Mouse (Mus musculus) splenic B cell, adult 2 months (primary cell): Measurements from ENCODE around the gene Fbxw4.

Experiments
- DNase-seq: peaks from one replicate; pipeline ENCODE4 v3.0.0-alpha.2; 2011; ENCODE audit warnings: low read depth, low spot score
- H3K27me3 ChIP-seq: 2 replicates; pipeline ENCODE4 v1.6.1; 2012; ENCODE audit warnings: mild to moderate bottlenecking, low read length, moderate library complexity, mixed read lengths; ENCODE audit not compliant: control insufficient read depth, poor library complexity, insufficient read depth, severe bottlenecking
- H3K36me3 ChIP-seq: 2 replicates; pipeline ENCODE4 v1.6.1; 2012; ENCODE audit warnings: mild to moderate bottlenecking, low read length, moderate library complexity, mixed read lengths; ENCODE audit not compliant: control insufficient read depth, poor library complexity, insufficient read depth, severe bottlenecking

The Fbxw4 gene

GRCm38 (mm10) chr19:45614375-45614774 is 45.7 kb downstream of the Fbxw4 start:
- Histone ChIP-seq H3K36me3 (no peaks in the 10 kb centered on the region), H3K27me3 (no peaks in the 10 kb centered on the region)
- no peak for DNase-seq

DNA sequence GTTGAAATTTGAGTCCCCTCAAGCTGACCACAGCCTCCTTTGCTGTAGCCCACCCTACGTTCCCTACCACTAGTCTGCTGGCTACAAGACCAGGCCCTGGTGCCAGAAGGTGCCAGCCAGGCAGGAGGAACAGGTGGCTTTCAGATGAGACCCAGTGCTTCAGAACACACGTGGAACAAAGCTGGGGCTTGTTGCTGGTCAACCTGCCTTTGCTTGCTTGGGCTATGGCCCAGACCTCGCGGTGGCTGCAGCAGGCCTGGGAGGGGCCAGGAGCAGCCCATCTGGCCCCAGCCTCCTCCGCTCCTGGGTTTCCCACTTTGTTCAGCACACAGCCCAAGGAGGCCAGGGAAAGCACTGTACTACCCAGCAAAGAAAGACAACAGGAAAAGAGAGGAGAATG is 49.3 kb downstream of the Fbxw4 start:
- Histone ChIP-seq H3K36me3 (no peaks in the 10 kb centered on the region), H3K27me3 (no peaks in the 10 kb centered on the region)
- DNase-seq, result no peak

GRCm38 (mm10) chr19:45608648-45609339 is 51.3 kb downstream of the Fbxw4 start:
- no peaks in the 10 kb centered on the region for H3K36me3 ChIP-seq
- H3K27me3 ChIP-seq, result no peaks in the 10 kb centered on the region
- no peak for DNase-seq

GRCm38 (mm10) chr19:45607479-45607878 is 52.6 kb downstream of the Fbxw4 start:
- H3K36me3 ChIP-seq, result no peaks in the 10 kb centered on the region
- no peak for DNase-seq
- H3K27me3 ChIP-seq, result no peaks in the 10 kb centered on the region

GRCm38 (mm10) chr19:45606701-45607100 is 53.4 kb downstream of the Fbxw4 start:
- no peak for DNase-seq
- Histone ChIP-seq H3K36me3 (no peaks in the 10 kb centered on the region), H3K27me3 (no peaks in the 10 kb centered on the region)

DNA sequence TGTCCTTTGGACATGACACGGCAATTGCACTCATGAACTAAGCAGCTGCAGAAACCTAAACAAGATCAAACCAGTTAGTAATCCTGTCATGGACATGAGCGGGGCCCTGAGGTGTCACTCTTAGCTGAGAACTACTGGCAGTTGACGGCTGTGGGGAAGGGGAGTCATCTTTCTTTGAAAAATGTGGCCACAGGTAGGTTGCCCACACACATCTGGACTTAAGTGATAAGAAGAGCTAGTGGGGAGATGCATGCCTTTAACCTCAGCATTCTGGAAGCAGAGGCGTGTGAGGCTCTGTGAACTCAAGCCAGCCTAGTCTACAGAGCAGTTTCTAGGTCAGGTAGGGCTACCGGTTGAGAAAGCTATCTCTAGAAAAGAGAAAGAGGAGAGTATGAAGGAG is 57.5 kb downstream of the Fbxw4 start:
- H3K36me3 ChIP-seq, result no peaks in the 10 kb centered on the region
- H3K27me3 ChIP-seq, result no peaks in the 10 kb centered on the region
- DNase-seq, result no peak

GRCm38 (mm10) chr19:45597106-45597505 is 63.0 kb downstream of the Fbxw4 start:
- H3K36me3 ChIP-seq, result no peaks in the 10 kb centered on the region
- H3K27me3 ChIP-seq, result no peaks in the 10 kb centered on the region
- no peak for DNase-seq

DNA sequence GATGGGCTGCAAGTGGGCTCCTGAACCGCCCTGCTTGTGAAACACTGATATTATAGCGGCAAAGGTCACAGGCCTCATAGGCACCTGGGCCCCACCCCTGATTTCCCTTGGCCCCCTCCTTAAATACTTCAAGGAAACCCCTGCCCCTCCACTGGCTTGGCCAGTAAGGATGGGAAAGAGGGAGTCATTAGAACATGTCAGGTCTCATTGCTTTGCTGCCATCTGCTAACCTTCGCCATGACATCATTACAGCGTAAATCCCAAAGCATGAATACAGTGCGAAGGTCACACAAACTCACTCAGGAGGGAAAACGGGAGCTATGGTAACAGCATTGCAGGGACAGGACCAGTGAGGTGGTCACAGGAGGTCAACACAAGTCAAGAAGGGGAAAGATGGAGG is 63.7 kb downstream of the Fbxw4 start:
- no peaks in the 10 kb centered on the region for H3K27me3 ChIP-seq
- H3K36me3 ChIP-seq, result no peaks in the 10 kb centered on the region
- DNase-seq, result no peak

GRCm38 (mm10) chr19:45596019-45596418 is 64.1 kb downstream of the Fbxw4 start:
- H3K36me3 ChIP-seq, result no peaks in the 10 kb centered on the region
- no peak for DNase-seq

GRCm38 (mm10) chr19:45595481-45595880 is 64.6 kb downstream of the Fbxw4 start:
- no peak for DNase-seq
- H3K36me3 ChIP-seq, result no peaks in the 10 kb centered on the region
- H3K27me3 ChIP-seq, result no peaks in the 10 kb centered on the region

More at GRCm38 (mm10) chr19:45596019-45596418, 64.1 kb downstream of the Fbxw4 start:
- H3K27me3 ChIP-seq, result no peaks in the 10 kb centered on the region

DNA sequence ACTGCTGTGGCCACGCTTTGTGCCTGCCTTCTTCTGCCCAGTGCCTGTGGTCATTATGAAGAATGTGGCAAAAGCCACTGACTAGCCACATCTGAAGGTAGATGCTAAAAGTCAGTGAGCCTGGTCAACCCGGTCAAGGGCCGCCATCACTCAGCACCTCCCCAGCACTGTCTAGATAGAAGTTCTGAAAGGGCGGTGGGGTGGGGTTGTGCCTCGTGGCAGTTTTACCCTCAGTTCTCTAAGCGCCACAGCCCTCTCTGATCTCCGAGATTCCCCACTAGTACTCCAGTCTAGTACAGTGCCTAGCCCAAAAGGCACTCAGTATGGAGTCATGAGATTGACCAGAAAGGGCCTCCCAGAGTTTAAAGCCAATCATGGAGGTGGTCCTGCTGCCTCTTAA is 66.0 kb downstream of the Fbxw4 start:
- DNase-seq, result no peak
- Histone ChIP-seq H3K36me3 (no peaks in the 10 kb centered on the region), H3K27me3 (no peaks in the 10 kb centered on the region)

- no peaks in the 10 kb centered on the region for H3K36me3 ChIP-seq
- H3K27me3 ChIP-seq, result no peaks in the 10 kb centered on the region
- DNase-seq, result no peak
Observed at GRCm38 (mm10) chr19:45592916-45593315, 67.2 kb downstream of the Fbxw4 start.

DNA sequence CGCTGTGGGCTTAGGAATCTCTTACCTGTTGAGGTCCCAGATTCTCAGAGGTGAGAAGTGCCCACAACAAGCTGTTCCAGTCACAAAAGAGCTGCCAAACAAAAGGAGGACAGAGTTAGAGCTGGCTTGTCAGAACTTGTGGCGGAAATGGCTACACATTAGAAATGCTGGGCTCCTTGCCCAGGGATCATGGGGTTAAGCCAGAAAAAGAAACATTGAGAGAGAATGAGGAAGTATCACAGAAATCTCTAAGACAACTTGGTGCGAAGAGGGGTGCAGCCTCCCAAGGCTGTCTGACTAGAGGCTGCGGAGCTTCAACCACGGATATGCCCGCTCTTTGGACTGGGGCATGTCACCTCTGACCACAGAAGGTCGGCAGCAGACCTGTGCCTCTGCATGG is 68.4 kb downstream of the Fbxw4 start:
- DNase-seq, result no peak
- no peaks in the 10 kb centered on the region for H3K36me3 ChIP-seq
- no peaks in the 10 kb centered on the region for H3K27me3 ChIP-seq

- no peak for DNase-seq
- Histone ChIP-seq H3K36me3 (no peaks in the 10 kb centered on the region), H3K27me3 (no peaks in the 10 kb centered on the region)
Observed at GRCm38 (mm10) chr19:45589761-45590160, 70.4 kb downstream of the Fbxw4 start.

GRCm38 (mm10) chr19:45587509-45588292 is 72.4 kb downstream of the Fbxw4 start:
- no peak for DNase-seq
- H3K36me3 ChIP-seq, result no peaks in the 10 kb centered on the region; the same call in 1 of the 2 replicates
- H3K27me3 ChIP-seq, result no peaks in the 10 kb centered on the region
